Mouse (Mus musculus): Measurements from ENCODE around the gene Lpp. TPM values are rescaled to one million over a fixed set of nuclear protein-coding genes. Genes with fewer than 3 reads are reported as not detected.

Gene Lpp
- total RNA-seq, 2 experiments from 2014 or later: 34.6 to 45.1 TPM

DNA sequence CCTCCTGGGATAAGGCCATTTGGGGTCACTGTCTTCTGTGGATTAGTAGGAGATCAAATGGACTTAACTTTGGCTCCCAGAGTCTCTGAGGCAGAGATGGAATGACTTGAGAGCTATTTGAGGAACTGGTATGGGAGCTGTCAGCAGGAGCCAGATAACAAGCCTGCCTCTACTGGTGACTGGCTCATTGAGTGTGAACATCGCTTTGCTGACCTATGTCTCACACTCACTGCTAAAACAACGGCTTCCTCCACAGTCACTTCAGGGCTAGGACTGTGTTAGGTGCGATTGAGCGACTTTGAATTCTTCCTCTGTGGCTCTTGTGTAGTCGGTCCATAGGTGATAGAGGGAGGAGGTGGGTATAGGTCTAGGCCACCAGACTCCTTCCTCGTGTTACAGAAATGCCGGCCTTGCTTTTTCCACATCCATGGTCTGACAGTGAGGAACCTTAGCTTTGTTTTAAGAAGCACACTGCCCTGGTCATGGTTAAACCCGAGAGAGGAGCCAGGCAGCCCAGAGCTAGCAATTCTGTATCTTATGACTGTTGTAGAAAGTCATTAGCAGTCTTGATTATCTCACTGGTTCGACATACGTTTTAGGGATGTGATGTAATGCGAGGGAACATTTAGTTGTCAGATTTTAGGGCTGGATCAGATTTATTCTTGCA, 108.5 kb downstream of the Lpp start:
- DNase-seq: no peak

DNA sequence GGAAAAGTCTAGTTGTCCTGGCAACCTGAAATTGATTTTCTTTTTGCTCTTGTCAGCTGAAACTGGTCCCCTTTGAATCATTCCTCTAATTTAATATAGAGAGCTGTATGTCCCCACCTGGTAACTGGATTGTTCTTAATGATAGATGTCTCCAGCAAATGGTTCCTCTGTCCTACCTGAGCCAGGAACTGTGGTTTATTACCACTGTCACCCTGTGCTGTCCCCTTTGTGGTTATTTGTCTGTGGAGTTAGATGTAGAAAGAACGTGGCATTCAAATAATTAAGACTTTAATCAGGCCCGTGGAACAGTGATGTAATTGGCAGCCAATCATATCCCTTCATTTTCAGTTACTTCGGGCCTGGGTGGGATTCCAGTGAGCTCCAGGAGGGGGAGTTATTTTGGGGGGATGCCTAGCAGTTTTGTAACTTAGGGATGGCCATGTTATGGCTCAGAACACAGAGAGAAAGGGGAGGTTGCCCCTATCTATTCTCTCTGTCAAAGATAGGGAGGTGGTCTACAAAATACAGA, 109.1 kb downstream of the Lpp start:
- no peak for DNase-seq

DNA sequence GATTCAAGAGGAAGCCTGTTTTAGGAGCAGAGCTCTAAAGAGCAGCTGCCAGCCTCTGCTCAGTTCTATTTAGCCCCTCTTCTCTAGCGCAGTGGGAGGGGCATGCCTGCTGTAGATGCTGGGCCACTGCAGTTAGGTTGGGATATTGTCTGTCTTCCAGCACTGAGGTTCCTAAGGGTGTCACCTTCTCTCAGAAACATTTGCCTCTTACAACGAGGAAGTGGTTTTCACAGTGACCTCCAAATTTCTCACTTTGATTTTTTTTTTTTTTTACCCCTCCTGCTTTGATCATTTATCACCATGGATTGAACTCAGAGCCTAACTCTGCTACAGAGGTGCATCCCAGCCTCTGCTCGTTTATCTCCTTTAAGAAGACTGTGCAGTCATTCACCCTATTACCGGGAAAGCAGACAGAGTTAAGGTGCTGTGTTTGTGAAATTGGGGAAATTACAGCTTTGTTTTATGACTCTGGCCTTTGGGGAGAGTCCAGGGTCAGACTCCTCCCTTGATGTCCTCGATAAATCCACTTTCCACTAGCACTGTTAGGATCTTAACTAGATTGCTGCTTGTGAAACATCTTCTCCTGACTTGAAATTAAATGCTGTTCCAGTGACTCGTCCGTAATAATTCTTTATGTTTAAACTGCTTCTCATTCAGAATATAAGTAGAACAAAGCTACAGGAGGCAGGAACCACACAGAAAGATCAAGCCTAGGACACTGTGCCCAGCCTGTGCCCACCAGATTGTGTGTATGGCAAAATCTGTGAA, 111.7 kb downstream of the Lpp start:
- no peak for DNase-seq

DNA sequence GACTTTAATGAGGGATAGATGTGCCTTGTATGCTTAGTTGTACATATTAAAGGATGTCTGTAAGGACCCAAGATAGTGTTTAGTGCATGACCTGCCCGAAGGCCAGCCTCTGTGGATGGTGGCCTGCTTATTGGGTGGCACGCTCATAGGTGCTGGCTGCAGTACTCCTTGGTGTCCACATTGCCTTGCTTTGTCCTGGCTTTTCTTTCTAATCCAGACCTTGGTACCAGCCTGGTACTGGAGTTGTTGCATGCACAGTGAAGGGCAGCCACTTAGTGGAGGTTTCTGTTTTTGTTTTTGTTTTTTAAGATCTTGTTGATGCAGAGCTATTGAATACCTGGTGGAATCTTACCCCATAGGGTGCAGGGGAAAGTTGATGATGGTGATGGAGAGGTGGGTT, 112.9 kb downstream of the Lpp start:
- DNase-seq: no peak

- no peak for DNase-seq
These were observed 113.4 kb downstream of the Lpp start for GRCm38 (mm10) chr16:24506740-24507139.

DNA sequence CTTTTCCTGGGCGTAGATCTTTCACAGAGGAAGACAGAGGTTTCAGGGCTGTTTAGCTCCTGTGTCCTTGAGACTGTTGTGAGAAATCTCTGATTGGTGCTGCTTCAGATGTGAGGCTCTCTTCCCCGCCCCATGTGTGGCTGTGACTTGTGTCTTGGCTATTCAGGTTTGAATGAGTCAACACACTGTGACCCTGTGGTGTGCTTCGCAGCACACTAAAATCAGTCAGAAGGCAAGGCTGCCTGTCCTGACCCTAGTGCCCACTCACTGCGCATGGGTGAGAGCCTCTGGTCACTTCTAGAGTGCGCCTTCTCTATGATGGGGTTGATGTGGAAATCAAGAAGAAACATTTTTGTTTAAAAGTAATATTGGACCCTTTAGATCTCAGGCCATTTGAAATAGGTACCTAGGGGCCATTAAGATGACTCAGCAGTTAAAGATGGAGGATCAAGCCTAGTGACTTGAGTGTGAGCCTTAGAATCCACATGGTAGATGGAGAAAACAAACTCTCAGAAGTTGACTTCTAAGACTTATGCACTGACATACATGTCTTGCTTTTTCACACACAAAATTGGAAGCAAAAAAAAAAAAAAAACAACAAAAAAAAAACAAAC, 114.7 kb downstream of the Lpp start:
- DNase-seq: no peak

DNA sequence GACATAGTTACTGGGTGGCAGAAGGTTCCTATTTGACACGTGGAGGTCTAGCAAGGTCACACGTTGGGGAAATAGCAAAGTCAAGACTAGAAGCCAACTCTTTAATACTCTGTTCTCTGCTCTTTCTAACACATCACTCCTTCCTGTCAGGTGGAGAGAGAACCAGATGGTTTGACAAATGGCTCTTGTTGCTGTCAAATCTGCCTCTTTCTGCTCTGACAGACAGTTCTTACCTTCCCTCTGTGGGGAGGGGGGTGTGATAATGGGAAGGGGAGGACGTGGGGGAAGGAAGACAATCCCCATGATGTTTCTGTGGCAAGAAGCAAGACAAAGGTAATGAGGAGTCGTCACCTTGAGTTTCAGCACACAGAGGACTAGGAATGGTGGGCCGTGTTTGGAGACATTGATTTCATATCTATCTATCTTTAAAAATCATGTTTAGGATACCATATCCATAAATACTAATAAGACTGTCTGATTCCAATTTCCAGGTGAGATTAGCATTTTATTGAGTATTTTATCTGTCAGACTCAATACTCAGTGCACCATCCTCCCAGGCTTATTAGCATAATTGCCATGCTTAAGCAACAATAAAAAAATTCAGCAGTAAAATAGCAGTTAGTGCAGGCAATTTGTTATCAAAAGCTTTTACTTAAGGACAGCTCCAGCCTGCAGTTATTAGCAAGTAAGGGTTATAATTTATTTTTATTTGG, 115.9 kb downstream of the Lpp start:
- DNase-seq: no peak

GRCm38 (mm10) chr16:24509813-24510166, 116.5 kb downstream of the Lpp start:
- no peak for DNase-seq

DNA sequence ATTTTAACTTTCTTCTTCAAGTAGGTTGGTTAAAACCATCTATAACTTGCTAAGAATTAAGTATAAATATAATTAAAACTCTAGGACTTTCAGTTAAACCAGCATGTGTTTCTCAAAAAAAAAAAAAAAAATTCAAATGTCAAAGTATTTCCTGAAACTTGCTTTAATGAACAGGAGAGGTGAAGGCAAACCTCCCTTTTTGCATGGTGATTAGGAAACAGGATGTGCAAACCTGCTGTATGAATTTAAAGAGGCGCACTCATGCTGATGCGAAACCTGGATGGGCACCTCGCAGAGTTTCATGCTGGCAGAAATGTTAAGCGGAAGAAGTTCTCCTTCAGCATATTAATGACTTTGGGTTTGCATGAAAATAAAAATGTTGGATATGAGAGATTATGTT, 119.9 kb downstream of the Lpp start:
- DNase-seq: no peak

DNA sequence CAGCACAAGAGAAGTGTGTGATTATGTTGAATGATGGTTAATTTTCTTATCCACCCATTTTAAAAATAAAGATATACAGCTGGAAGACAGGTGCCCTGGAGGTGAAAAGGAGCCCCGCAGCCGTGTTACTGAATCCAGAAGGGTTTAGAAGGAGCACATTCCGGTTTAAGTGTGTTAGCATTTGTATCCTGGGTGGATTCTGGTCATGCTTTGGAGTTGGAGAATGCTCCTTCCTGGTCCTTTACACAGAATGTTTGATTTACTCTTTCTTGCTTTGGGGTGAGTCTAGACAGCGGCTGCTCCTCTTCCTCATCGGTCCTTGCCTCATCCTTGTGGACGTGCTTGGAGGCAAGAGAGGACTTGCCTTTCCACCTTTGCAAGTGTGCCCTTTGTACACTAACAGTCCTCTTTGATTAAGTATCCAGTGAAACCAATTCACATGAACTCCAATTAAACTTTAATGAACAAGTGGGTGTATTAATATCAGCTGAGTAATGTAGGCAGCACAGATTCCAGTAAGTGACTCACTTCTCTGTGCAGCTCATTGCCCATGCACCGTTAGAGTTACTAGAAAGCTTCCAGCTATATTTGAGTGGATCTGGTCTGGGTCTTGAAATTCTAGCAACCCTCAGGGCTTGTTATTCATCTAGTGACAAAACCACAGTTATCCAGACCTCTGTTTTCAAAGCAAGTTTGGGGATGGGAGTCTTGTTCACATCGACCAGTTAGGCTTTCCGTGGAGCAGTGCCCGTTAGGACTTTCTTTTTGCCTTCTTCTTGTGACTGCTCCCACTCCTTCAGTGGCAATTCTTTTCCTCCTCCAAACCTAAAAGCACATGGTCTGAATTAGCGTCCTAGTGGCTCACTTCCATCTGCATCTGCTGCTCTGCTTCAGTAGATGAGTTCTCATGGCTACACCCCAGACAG, 121.8 kb downstream of the Lpp start:
- DNase-seq: no peak

DNA sequence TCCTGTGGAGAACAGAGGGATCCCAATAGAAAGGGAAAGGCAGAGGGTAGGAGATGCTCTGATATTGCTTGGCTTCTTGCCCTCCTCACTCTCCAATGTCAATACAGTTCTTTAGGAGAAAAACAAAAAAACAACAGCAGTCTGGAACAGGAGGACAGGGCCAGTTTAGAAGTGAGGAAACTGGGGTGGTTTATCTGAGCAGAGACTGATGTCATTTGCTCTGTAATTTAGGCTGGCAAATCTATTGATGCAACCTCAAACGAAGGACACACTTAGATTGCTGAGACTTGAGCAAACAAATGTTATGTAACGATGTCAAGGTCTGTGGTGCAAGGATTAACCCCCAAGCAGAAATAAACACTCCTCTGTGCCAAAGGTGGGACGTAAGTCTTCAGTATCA, 123.7 kb downstream of the Lpp start:
- no peak for DNase-seq

DNA sequence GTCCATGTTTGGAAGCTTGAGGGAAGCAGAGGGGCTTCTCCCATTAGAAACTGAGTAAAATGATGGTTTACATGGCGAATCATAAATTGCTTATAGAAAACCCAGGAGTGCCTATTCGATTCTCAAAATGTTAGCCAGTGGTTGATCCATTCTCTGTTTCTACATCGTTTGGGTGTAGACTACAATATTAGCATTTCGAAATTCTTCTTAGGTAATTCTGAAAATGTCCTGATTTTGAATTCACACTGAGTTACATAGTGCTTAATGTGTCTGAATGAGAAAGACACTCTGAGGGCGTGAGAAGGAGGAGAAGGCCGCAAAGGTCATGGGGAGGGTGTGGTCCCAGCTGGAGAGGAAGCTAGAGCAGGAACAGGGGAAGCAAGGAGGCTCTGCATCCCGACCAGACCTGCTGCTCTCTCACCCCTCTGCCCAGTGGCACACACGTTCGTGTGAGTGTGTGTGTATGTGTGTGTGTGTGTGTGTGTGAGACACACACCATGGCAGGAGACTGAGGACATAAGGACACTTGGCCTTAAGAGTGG, 124.3 kb downstream of the Lpp start:
- DNase-seq: no peak

GRCm38 (mm10) chr16:24518785-24519184, 125.5 kb downstream of the Lpp start:
- no peak for DNase-seq

GRCm38 (mm10) chr16:24527219-24527618, 133.9 kb downstream of the Lpp start:
- DNase-seq: no peak

DNA sequence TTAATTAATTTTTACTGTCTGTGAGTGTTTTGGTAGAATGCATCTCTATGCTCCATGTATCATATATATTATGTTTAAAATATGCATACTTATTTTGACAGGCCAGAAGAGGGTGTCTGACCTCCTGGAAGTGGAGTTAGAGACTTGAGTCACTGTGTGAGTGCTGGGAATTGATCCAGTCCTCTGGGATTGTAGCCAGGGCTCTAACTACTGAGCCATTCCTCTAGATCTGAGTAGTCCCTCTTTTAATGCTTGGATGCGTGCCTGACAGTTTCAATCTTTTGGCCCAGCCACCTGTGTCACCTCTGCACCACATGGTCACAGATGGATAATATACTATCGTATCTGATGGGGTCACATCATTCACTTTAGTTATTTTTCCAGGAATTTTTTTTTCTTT, 138.4 kb downstream of the Lpp start:
- DNase-seq: no peak

GRCm38 (mm10) chr16:24535221-24535620, 141.9 kb downstream of the Lpp start:
- DNase-seq: no peak

DNA sequence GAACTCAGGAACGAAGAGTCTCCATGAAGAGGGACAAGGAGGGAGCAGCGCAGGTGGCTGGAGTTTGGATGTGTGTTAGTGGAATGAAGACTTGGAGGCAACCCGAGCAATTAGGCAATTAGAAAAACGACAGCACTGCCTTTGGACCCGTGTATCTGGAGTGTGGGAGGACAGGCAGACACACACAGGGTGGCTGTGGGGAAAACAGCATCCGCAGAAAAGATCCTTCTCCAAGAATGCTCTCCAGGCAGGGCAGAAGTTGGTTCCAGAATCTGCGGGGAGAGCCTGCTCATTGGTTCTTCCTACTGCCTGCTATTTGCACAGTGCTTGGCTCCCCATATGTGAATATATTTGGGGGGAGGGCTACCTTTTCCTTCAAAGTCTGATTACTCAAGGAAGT, 143.0 kb downstream of the Lpp start:
- DNase-seq: no peak

DNA sequence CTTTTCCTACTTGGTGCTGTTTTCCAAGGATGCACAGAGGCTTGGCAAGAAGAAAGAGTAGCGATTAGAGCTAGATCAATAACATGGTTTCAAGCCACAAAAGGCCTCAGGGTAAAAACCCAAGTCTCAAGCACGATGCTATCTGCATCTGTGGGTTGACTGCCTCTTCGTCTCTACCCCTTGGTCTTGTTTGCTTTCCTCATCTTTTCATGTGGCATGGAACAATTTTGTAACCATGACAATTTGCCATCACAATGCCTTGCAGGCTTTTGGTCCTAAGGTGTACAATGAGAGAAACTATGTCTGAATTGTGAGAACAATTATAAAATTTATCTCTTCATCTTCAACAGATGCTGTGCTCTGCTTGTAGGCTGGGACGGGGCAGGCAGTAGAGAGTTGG, 145.7 kb downstream of the Lpp start:
- DNase-seq: no peak

DNA sequence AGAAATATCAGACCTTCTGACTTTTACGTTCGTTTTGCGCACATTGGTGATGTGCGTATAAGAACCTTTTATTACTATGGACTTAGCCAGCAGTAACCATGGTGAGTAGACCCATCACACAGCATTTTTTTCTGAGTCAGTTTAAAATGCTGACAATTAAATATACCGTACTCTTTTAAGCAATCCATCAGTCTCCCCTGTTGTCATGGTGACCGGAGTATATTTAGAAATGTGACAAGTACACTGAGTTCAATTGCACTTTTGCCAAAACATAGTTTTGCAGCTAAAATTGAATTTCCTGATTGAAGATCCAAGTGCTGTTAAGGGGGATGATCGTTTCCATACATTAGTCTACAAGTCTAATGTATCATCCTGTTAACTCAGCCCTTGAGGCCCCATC, 149.6 kb downstream of the Lpp start:
- DNase-seq: no peak

DNA sequence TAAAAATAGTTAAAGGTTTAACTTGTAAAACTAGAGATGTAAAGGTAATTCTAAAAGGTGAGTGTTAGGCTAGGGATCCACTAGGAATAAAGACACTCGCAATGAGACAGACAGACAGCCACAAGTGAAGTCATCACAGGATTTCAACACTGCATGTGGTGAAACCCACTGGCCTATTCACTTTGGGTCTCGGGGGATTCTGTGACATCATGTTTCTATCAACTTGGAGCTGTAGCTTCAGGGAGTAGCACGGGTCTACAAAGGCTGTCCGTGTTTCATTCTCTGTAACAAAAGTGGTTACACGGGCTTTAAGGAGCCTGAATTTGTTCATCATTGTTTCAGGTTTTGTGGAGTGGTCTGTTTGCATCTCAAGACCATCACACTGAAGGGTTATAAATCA, 152.1 kb downstream of the Lpp start:
- no peak for DNase-seq

DNA sequence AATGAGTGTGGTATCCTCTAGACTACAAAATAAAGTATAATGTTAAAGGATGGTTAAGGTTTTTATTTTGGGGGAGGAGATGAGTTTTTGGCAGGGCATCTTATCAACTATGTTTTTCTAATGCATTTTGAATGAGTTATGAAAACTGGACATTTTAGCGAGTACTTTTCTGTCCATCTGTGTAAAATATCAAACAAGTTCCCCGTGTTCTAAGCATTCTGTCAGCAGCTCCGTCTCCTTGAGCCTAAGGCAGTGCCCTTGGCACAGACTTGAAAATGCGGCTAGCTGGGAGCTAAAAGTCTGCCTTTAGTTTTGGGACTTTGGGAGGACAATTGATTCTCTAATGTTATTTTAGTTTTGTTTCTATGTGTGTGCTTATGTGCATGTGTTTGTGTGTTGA, 165.2 kb downstream of the Lpp start:
- DNase-seq: no peak

Data from gastrocnemius, postnatal 10 days (tissue).